Mouse (Mus musculus) liver, embryonic 13.5 days (tissue): ENCODE data around the gene Smok2a. TPM values are rescaled to one million over a fixed set of nuclear protein-coding genes. Genes with fewer than 3 reads are reported as not detected.
"Not testable (repeated sequence)": the region's sequence is repeated elsewhere in the genome, so short reads cannot be mapped to it uniquely, and the experiment has no call there.

Experiments used
- ATAC-seq: fragments of 200-750 bp; cut with Nextera tagmentation; 2 replicates; pipeline ENCODE4 v1.8.0; 2017; ENCODE audit warnings: low read depth, mild to moderate bottlenecking, moderate number of reproducible peaks, moderate library complexity
- DNase-seq: peaks from one replicate; pipeline ENCODE4 v3.0.0; 2022
- H3K27ac ChIP-seq: fragments of 300-500 bp; sonication (generic); 2 replicates; pipeline ENCODE4 v1.5.1; 2015; ENCODE audit warnings: moderate library complexity, mild to moderate bottlenecking, inconsistent platforms
- H3K27me3 ChIP-seq: fragments of 300-500 bp; sonication (generic); 2 replicates; pipeline ENCODE4 v1.6.1; 2015; ENCODE audit warnings: mild to moderate bottlenecking, inconsistent platforms
- H3K36me3 ChIP-seq: fragments of 300-500 bp; sonication (generic); 2 replicates; pipeline ENCODE4 v1.6.1; 2015; ENCODE audit warnings: mild to moderate bottlenecking, inconsistent platforms
- H3K4me1 ChIP-seq: fragments of 300-500 bp; sonication (generic); replicated peaks from 2 replicates; pipeline ENCODE4 v1.6.1; 2015; ENCODE audit warnings: inconsistent platforms
- H3K4me2 ChIP-seq: fragments of 300-500 bp; sonication (generic); 2 replicates; pipeline ENCODE4 v1.6.1; 2015; ENCODE audit warnings: inconsistent platforms, mild to moderate bottlenecking, moderate library complexity
- H3K4me3 ChIP-seq: fragments of 300-500 bp; sonication (generic); replicated peaks from 2 replicates; pipeline ENCODE4 v1.5.1; 2015; ENCODE audit warnings: mild to moderate bottlenecking, inconsistent platforms
- H3K9ac ChIP-seq: fragments of 300-500 bp; sonication (generic); 2 replicates; pipeline ENCODE4 v1.6.1; 2015; ENCODE audit warnings: mild to moderate bottlenecking, inconsistent platforms
- H3K9me3 ChIP-seq: fragments of 300-500 bp; sonication (generic); replicated peaks from 2 replicates; pipeline ENCODE4 v1.6.1; 2016; ENCODE audit warnings: inconsistent platforms
- WGBS: fragments of 180-500 bp; shearing (Covaris S2); methylation state at CpG from one replicate; pipeline ENCODE4 v1.1.7; 2015; ENCODE audit not compliant: insufficient replicate concordance; 5-methylcytosine and 5-hydroxymethylcytosine counted together
- polyA plus RNA-seq: library from polyadenylated mRNA; unstranded; fragments of >200 nt; fragmentation: Nextera tagmentation; extraction: Ambion mirVana; gene quantifications from 2 replicates; pipeline ENCODE4 v1.2.1, GENCODE M21; 2015

Gene Smok2a
- polyA plus RNA-seq, 1 experiment from 2014 or later, result not detected

- not testable (repeated sequence) for H3K36me3 ChIP-seq, H3K27ac ChIP-seq, H3K4me1 ChIP-seq, H3K27me3 ChIP-seq, DNase-seq, H3K4me2 ChIP-seq, ATAC-seq, H3K9ac ChIP-seq, H3K4me3 ChIP-seq
- 60% methylated on average over 10 of the region's 10 CpGs for WGBS
- peaks cover 37% of the 10 kb centered on the region for H3K9me3 ChIP-seq
Measured at GRCm38 (mm10) chr17:13190836-13191583, 30.0 kb upstream of the Smok2a start.

GRCm38 (mm10) chr17:13196486-13196885 lies 24.5 kb upstream of the Smok2a start:
- not testable (repeated sequence) for H3K27me3 ChIP-seq, H3K4me1 ChIP-seq, H3K4me2 ChIP-seq, H3K27ac ChIP-seq, H3K9ac ChIP-seq, ATAC-seq, DNase-seq, H3K36me3 ChIP-seq, H3K4me3 ChIP-seq
- 43% methylated on average over 4 of the region's 4 CpGs for WGBS
- peaks cover 44% of the 10 kb centered on the region for H3K9me3 ChIP-seq

- H3K9ac ChIP-seq, H3K27me3 ChIP-seq, DNase-seq, H3K36me3 ChIP-seq, H3K4me1 ChIP-seq, H3K27ac ChIP-seq, H3K4me2 ChIP-seq, ATAC-seq, H3K4me3 ChIP-seq: not testable (repeated sequence)
- 59% methylated on average over 2 of the region's 2 CpGs for WGBS
- peaks cover 40% of the 10 kb centered on the region for H3K9me3 ChIP-seq
Measured at GRCm38 (mm10) chr17:13198812-13199211, 22.2 kb upstream of the Smok2a start.

- H3K27me3 ChIP-seq, H3K4me2 ChIP-seq, H3K9ac ChIP-seq, H3K36me3 ChIP-seq, H3K4me1 ChIP-seq, DNase-seq, H3K27ac ChIP-seq, H3K4me3 ChIP-seq: not testable (repeated sequence)
- WGBS, result 66% methylated on average over 8 of the region's 9 CpGs
- ATAC-seq, result peak; percentile 15; the same call in 1 of the 2 replicates
- H3K9me3 ChIP-seq, result peaks cover 36% of the 10 kb centered on the region
Measured at GRCm38 (mm10) chr17:13199880-13200409, 21.0 kb upstream of the Smok2a start.

GRCm38 (mm10) chr17:13201551-13201950 lies 19.4 kb upstream of the Smok2a start:
- not testable (repeated sequence) for H3K9ac ChIP-seq, H3K27ac ChIP-seq, H3K4me1 ChIP-seq, H3K36me3 ChIP-seq, DNase-seq, H3K27me3 ChIP-seq, H3K4me2 ChIP-seq, H3K4me3 ChIP-seq, ATAC-seq
- 72% methylated on average over 4 of the region's 4 CpGs for WGBS
- H3K9me3 ChIP-seq, result peaks cover 34% of the 10 kb centered on the region

- not testable (repeated sequence) for DNase-seq, H3K9ac ChIP-seq, H3K4me1 ChIP-seq, H3K4me2 ChIP-seq, ATAC-seq, H3K27ac ChIP-seq, H3K36me3 ChIP-seq, H3K27me3 ChIP-seq, H3K4me3 ChIP-seq
- H3K9me3 ChIP-seq, result peaks cover 44% of the 10 kb centered on the region
- 61% methylated on average over 2 of the region's 3 CpGs for WGBS
Measured at GRCm38 (mm10) chr17:13202453-13203107, 18.4 kb upstream of the Smok2a start.

GRCm38 (mm10) chr17:13205247-13205646 lies 15.7 kb upstream of the Smok2a start:
- not testable (repeated sequence) for DNase-seq, H3K27me3 ChIP-seq, H3K9ac ChIP-seq, H3K36me3 ChIP-seq, H3K4me1 ChIP-seq, H3K27ac ChIP-seq, H3K4me2 ChIP-seq, ATAC-seq, H3K4me3 ChIP-seq
- peaks cover 42% of the 10 kb centered on the region for H3K9me3 ChIP-seq
- WGBS, result 52% methylated on average over 1 of the region's 1 CpGs

GRCm38 (mm10) chr17:13206491-13206890 lies 14.5 kb upstream of the Smok2a start:
- Histone ChIP-seq H3K4me2 (no peak overlapping the region), H3K27me3 (no peaks in the 10 kb centered on the region), H3K9ac (no peak overlapping the region), H3K4me3 (no peak overlapping the region), H3K36me3 (no peaks in the 10 kb centered on the region), H3K4me1 (no peaks in the 10 kb centered on the region), H3K9me3 (peaks cover 38% of the 10 kb centered on the region), H3K27ac (no peak overlapping the region)
- ATAC-seq (no peak), DNase-seq (no peak)
- 62% methylated on average over 2 of the region's 2 CpGs for WGBS

- DNase-seq, ATAC-seq, H3K27me3 ChIP-seq, H3K4me1 ChIP-seq, H3K27ac ChIP-seq, H3K36me3 ChIP-seq, H3K4me2 ChIP-seq, H3K9ac ChIP-seq, H3K4me3 ChIP-seq: not testable (repeated sequence)
- H3K9me3 ChIP-seq, result peaks cover 54% of the 10 kb centered on the region
Measured at GRCm38 (mm10) chr17:13208460-13208859, 12.5 kb upstream of the Smok2a start.

- Histone ChIP-seq H3K9ac (no peak overlapping the region), H3K4me1 (no peaks in the 10 kb centered on the region), H3K4me3 (no peak overlapping the region), H3K27me3 (no peaks in the 10 kb centered on the region), H3K4me2 (no peak overlapping the region), H3K9me3 (peaks cover 75% of the 10 kb centered on the region), H3K36me3 (no peaks in the 10 kb centered on the region), H3K27ac (no peak overlapping the region)
- ATAC-seq (no peak), DNase-seq (no peak)
- WGBS, result 48% methylated on average over 7 of the region's 7 CpGs
Measured at GRCm38 (mm10) chr17:13212136-13212850, 8.7 kb upstream of the Smok2a start.

GRCm38 (mm10) chr17:13214169-13214568 lies 6.8 kb upstream of the Smok2a start:
- ATAC-seq (no peak), DNase-seq (no peak)
- Histone ChIP-seq H3K9me3 (peaks cover 83% of the 10 kb centered on the region), H3K36me3 (no peaks in the 10 kb centered on the region), H3K4me3 (no peak overlapping the region), H3K27me3 (no peaks in the 10 kb centered on the region), H3K27ac (no peak overlapping the region), H3K4me2 (no peak overlapping the region), H3K4me1 (no peaks in the 10 kb centered on the region), H3K9ac (no peak overlapping the region)
- WGBS, result 37% methylated on average over 4 of the region's 4 CpGs
